Mouse (Mus musculus): Measurements from ENCODE around the gene Caprin2. TPM values are rescaled to one million over a fixed set of nuclear protein-coding genes. Genes with fewer than 3 reads are reported as not detected.

Caprin2 gene
- total RNA-seq, 2 experiments from 2014 or later = 21.7 to 25.5 TPM

GRCm38 (mm10) chr6:148845629-148846028 is 50.4 kb downstream of the Caprin2 start:
- DNase-seq (ENCODE audit: low spot score in 2 of 2) = no peak

GRCm38 (mm10) chr6:148841760-148842159 is 54.3 kb downstream of the Caprin2 start:
- no peak for DNase-seq (ENCODE audit: low spot score in 2 of 2)

GRCm38 (mm10) chr6:148838460-148838859 is 57.6 kb downstream of the Caprin2 start:
- no peak for DNase-seq (ENCODE audit: low spot score in 2 of 2)

- no peak for DNase-seq (ENCODE audit: low spot score in 2 of 2)
Measured at GRCm38 (mm10) chr6:148831728-148832121, 64.3 kb downstream of the Caprin2 start.

- peak; percentile 32 to 80 for DNase-seq (ENCODE audit: low spot score in 2 of 2)
Measured at GRCm38 (mm10) chr6:148830748-148831727, 65.0 kb downstream of the Caprin2 start, which contains the start of gene Ipo8. Gene Ipo8 (minus strand): TSS chr6:148831467.

GRCm38 (mm10) chr6:148830355-148830747 is 65.7 kb downstream of the Caprin2 start:
- DNase-seq (ENCODE audit: low spot score in 2 of 2) = no peak

- no peak for DNase-seq (ENCODE audit: low spot score in 2 of 2)
Measured at GRCm38 (mm10) chr6:148826119-148826518, 69.9 kb downstream of the Caprin2 start.

- no peak for DNase-seq (ENCODE audit: low spot score in 2 of 2)
Measured at GRCm38 (mm10) chr6:148818624-148819343, 77.3 kb downstream of the Caprin2 start.

- DNase-seq (ENCODE audit: low spot score in 2 of 2) = no peak
Measured at GRCm38 (mm10) chr6:148816751-148817150, 79.3 kb downstream of the Caprin2 start.

- DNase-seq (ENCODE audit: low spot score in 2 of 2) = no peak
Measured at GRCm38 (mm10) chr6:148811117-148811516, 84.9 kb downstream of the Caprin2 start.

GRCm38 (mm10) chr6:148799773-148800172 is 96.3 kb downstream of the Caprin2 start:
- DNase-seq (ENCODE audit: low spot score in 2 of 2) = no peak

GRCm38 (mm10) chr6:148795145-148795544 is 100.9 kb downstream of the Caprin2 start:
- DNase-seq (ENCODE audit: low spot score in 2 of 2) = no peak

Other genes starting within 250 kb of the Caprin2 start
- gene Ipo8, start 64.8 kb downstream of the Caprin2 start, total RNA-seq (2021) = 10 to 100 TPM; 34.3 to 39.5 TPM
- gene Sinhcaf, start 50.2 kb upstream of the Caprin2 start, total RNA-seq (2021) = 10 to 100 TPM; 63.4 to 80.4 TPM
- gene Dennd5b, start 205.4 kb upstream of the Caprin2 start, total RNA-seq (2021) = 10 to 100 TPM; 22.9 to 25.8 TPM
- not detected for gene Gm10203, start 233.9 kb upstream of the Caprin2 start, total RNA-seq (2021)
- 10 to 100 TPM; 15.6 to 16.4 TPM for gene Etfbkmt, start 243.6 kb upstream of the Caprin2 start, total RNA-seq (2021)

Data from adrenal gland, postnatal 4 days (tissue).